Mouse (Mus musculus) heart, postnatal 0 days (tissue): ENCODE data around the gene Grb10. TPM values are rescaled to one million over a fixed set of nuclear protein-coding genes. Genes with fewer than 3 reads are reported as not detected.
A peak's percentile ranks its signal among the peaks of the same experiment; 100 is the strongest.

ENCODE experiments used
- ATAC-seq: fragments of 200-750 bp; cut with Nextera tagmentation; 2 replicates; pipeline ENCODE4 v1.8.0; 2017; ENCODE audit warnings: low read depth, moderate number of reproducible peaks, moderate library complexity; ENCODE audit not compliant: insufficient read depth
- DNase-seq: peaks from one replicate; pipeline ENCODE4 v3.0.0-alpha.2; 2016; ENCODE audit warnings: low spot score
- H3K27ac ChIP-seq: fragments of 300-500 bp; sonication (generic); 2 replicates; pipeline ENCODE4 v1.5.1; 2014; ENCODE audit warnings: low read depth, mild to moderate bottlenecking
- H3K27me3 ChIP-seq: fragments of 300-500 bp; sonication (generic); 2 replicates; pipeline ENCODE4 v1.6.1; 2014; ENCODE audit warnings: low read length, mixed read lengths; ENCODE audit not compliant: control insufficient read depth, insufficient read depth
- H3K36me3 ChIP-seq: fragments of 300-500 bp; sonication (generic); replicated peaks from 2 replicates; pipeline ENCODE4 v1.6.1; 2014; ENCODE audit warnings: low read length, mixed read lengths; ENCODE audit not compliant: control insufficient read depth, insufficient read depth
- H3K4me1 ChIP-seq: fragments of 300-500 bp; sonication (generic); 2 replicates; pipeline ENCODE4 v1.6.1; 2014; ENCODE audit warnings: antibody characterized with exemption; ENCODE audit not compliant: control insufficient read depth, insufficient read depth
- H3K4me2 ChIP-seq: fragments of 300-500 bp; sonication (generic); 2 replicates; pipeline ENCODE4 v1.6.1; 2014; ENCODE audit warnings: low read depth, mild to moderate bottlenecking, low read length, moderate library complexity
- H3K4me3 ChIP-seq: fragments of 300-500 bp; sonication (generic); 2 replicates; pipeline ENCODE4 v1.5.1; 2014; ENCODE audit warnings: low read depth, low read length
- H3K9ac ChIP-seq: fragments of 300-500 bp; sonication (generic); replicated peaks from 2 replicates; pipeline ENCODE4 v1.6.1; 2014; ENCODE audit warnings: low read depth, low read length, mixed read lengths
- H3K9me3 ChIP-seq: fragments of 300-500 bp; sonication (generic); replicated peaks from 2 replicates; pipeline ENCODE4 v1.6.1; 2016; ENCODE audit warnings: low read length; ENCODE audit not compliant: control insufficient read depth
- CTCF ChIP-seq: IDR thresholded peaks from 2 replicates; pipeline ENCODE4 v1.5.1; 2016; ENCODE audit warnings: antibody characterized with exemption, control low read depth, low read depth
- EP300 ChIP-seq: IDR thresholded peaks from 2 replicates; pipeline ENCODE4 v1.6.1; 2016; ENCODE audit warnings: antibody characterized with exemption, low read depth
- WGBS: fragments of 180-500 bp; shearing (Covaris S2); extraction: QIAGEN DNeasy Blood & Tissue Kit; methylation state at CpG from one replicate; pipeline ENCODE4 v1.1.7; 2014; 5-methylcytosine and 5-hydroxymethylcytosine counted together
- polyA plus RNA-seq: library from polyadenylated mRNA; unstranded; fragments of >200 nt; fragmentation: Nextera tagmentation; extraction: Ambion mirVana; gene quantifications from 2 replicates; pipeline ENCODE4 v1.2.1, GENCODE M21; 2015
- total RNA-seq: library from RNA; depleted of rRNA; stranded (reverse); fragments of >200 nt; gene quantifications from 2 replicates; pipeline ENCODE4 v1.2.3, GENCODE M21; 2014; ENCODE audit warnings: low replicate concordance

Grb10 gene
- total and polyA plus RNA-seq, 2 experiments from 2014 or later, result 200 to 687 TPM

DNA sequence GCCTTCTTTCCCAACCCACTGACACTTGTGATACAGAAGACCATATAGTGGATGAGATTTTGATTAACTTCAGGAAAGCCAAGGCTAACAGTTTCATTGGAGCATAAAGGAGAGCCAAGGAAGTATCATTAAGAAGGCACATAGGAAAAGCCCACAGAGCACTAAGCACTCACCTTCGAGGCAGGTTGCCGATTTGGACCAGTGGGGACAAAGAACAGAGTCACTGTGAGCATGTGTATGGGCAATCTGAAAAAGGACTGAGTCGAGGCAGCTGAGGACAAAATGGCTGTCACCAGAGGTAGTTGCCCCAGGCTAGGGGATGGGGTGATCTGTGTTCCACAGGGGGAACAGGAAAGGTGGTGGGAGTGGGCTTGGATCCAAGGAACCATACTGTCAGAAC, 140.0 kb downstream of the Grb10 start:
- no peak overlapping the region for H3K4me2 ChIP-seq
- no peaks in the 10 kb centered on the region for H3K36me3 ChIP-seq
- no peak overlapping the region for H3K9ac ChIP-seq
- H3K4me1 ChIP-seq, result peaks cover 11% of the 10 kb centered on the region; the same call in 1 of the 2 replicates
- WGBS, result 91% methylated on average over 3 of the region's 3 CpGs
- no peak overlapping the region for H3K4me3 ChIP-seq
- 0 out of 2 replicates have a peak overlapping the region, but pooled peaks have one; percentile 39 for H3K27ac ChIP-seq
- DNase-seq (no peak), ATAC-seq (no peak)
- no peaks in the 10 kb centered on the region for H3K9me3 ChIP-seq
- TF ChIP-seq CTCF (no peak), EP300 (no peak)
- no peaks in the 10 kb centered on the region for H3K27me3 ChIP-seq

- DNase-seq (peak; percentile 65), ATAC-seq (no peak; the same call in 1 of the 2 replicates)
- Histone ChIP-seq H3K9ac (no peak within 1 kb of the TSS), H3K36me3 (no peaks in the 10 kb centered on the region), H3K9me3 (no peaks in the 10 kb centered on the region), H3K4me3 (no peak within 1 kb of the TSS), H3K4me1 (peaks cover 11% of the 10 kb centered on the region; the same call in 1 of the 2 replicates), H3K27ac (0 out of 2 replicates have a peak within 1 kb of the TSS, but pooled peaks have one; percentile 39), H3K27me3 (no peaks in the 10 kb centered on the region), H3K4me2 (no peak within 1 kb of the TSS)
- 67% methylated on average over 12 of the region's 12 CpGs for WGBS
- TF ChIP-seq CTCF (no peak), EP300 (no peak)
These were observed 140.7 kb downstream of the Grb10 start, which contains the start of gene Ddc for GRCm38 (mm10) chr11:11897645-11898357. Gene Ddc, minus strand, starts transcription at chr11:11898144.

DNA sequence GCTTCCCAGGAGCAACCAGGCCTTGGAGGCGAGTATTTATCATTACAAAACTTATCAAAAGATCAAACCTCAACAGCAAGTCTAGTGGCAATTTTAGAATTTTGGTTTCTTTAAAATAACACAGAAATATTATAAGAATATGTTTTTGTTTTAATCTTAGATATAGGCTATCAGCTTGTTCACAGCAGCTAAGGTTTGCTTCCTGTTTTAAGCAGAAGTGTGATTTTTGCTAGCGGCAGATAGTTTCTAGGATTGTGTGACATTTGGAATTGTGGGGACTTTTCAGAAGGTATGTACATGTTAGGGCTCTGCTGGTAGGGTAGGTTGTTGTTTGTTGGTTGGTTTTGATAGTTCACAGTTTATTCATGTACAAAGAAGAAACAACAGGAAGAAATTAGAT, 143.0 kb downstream of the Grb10 start:
- H3K9me3 ChIP-seq, result no peaks in the 10 kb centered on the region
- no peak overlapping the region for H3K4me3 ChIP-seq
- no peak overlapping the region for H3K27ac ChIP-seq
- H3K27me3 ChIP-seq, result no peaks in the 10 kb centered on the region
- no peak for DNase-seq
- no peaks in the 10 kb centered on the region for H3K36me3 ChIP-seq
- H3K9ac ChIP-seq, result no peak overlapping the region
- H3K4me2 ChIP-seq, result no peak overlapping the region
- no peak for ATAC-seq
- 86% methylated on average over 2 of the region's 2 CpGs for WGBS
- TF ChIP-seq EP300, result no peak
- TF ChIP-seq CTCF, result no peak
- H3K4me1 ChIP-seq, result peaks cover 11% of the 10 kb centered on the region; the same call in 1 of the 2 replicates

DNA sequence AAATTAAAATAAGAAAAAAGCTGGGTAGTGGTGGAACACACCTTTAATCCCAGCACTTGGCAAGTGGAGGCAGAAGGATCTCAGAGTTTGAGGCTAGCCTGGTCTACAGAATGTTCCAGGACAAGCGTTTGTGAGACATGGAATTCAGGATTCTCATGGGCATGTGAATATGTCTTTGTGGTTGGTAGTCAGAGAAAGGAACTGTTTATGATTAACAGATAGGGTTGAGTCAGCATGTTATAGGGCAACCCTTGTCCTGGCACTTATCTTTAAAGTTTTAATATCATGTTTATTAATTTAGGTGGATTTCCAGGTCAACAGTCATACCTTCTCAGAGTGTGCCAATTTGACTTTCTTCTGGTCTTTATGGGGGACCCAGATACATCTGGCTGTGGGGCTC, 144.7 kb downstream of the Grb10 start:
- Histone ChIP-seq H3K4me3 (no peak overlapping the region), H3K27ac (no peak overlapping the region)
- WGBS, result 90% methylated on average over 1 of the region's 1 CpGs

DNA sequence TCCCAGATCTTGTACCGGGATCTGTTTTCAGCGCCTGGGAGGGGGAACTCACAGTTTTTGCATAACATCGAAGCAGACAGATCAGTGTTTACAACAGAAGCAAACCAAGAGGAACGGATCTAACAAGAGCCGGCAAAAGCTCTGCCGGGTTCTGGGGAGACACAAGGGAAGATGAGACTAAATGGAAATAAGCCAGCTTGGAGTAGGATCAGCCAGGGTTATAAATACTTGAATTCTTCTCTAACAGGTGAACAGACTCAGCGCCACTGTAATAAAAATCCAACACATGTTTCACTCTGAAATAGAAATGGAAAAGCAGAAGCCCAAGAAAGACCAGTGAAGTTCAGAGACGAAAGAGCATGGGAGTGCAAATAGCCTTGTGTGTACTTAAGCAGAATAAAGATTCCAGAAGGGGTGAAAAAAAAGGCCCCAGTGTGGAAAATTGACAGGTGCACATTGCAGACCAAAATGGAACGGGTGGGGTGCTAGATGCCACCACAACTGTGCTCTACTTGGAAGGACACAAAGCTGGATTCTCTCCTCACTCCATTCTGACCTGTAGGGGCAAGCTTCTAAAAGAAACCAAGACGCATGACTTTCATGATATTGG, 145.4 kb downstream of the Grb10 start:
- no peak overlapping the region for H3K4me3 ChIP-seq
- H3K9me3 ChIP-seq, result no peaks in the 10 kb centered on the region
- 74% methylated on average over 10 of the region's 10 CpGs for WGBS
- no peaks in the 10 kb centered on the region for H3K27me3 ChIP-seq
- H3K4me2 ChIP-seq, result no peak overlapping the region
- DNase-seq, result no peak
- peak overlapping the region; percentile 2; the same call in 1 of the 2 replicates for H3K27ac ChIP-seq
- H3K4me1 ChIP-seq, result peaks cover 2% of the 10 kb centered on the region; the same call in 1 of the 2 replicates
- TF ChIP-seq EP300 (no peak), CTCF (no peak)
- H3K36me3 ChIP-seq, result no peaks in the 10 kb centered on the region
- H3K9ac ChIP-seq, result no peak overlapping the region
- ATAC-seq, result no peak

More for the DNA sequence above, 144.7 kb downstream of the Grb10 start:
- DNase-seq (no peak), ATAC-seq (no peak)
- Histone ChIP-seq H3K36me3 (no peaks in the 10 kb centered on the region), H3K4me2 (no peak overlapping the region), H3K27me3 (no peaks in the 10 kb centered on the region), H3K9me3 (no peaks in the 10 kb centered on the region), H3K9ac (no peak overlapping the region), H3K4me1 (peaks cover 9% of the 10 kb centered on the region; the same call in 1 of the 2 replicates)
- TF ChIP-seq CTCF, result no peak
- no peak for TF ChIP-seq EP300
